Mouse (Mus musculus) layer of hippocampus, postnatal 25 days (tissue): ENCODE measurements around the gene Fstl5. TPM values are rescaled to one million over a fixed set of nuclear protein-coding genes. Genes with fewer than 3 reads are reported as not detected.
"Not testable (repeated sequence)": the region's sequence is repeated elsewhere in the genome, so short reads cannot be mapped to it uniquely, and the experiment has no call there.

Source experiments
- DNase-seq, 2 experiments: peaks; one replicate each; pipeline ENCODE4 v3.0.0; 2022; ENCODE audit warnings: mixed read lengths in 2 of 2, low spot score in 1 of 2; ENCODE audit errors: extremely low spot score in 1 of 2
- total RNA-seq, 2 experiments: library from RNA; stranded (reverse); gene quantifications; 2 replicates each; pipeline ENCODE4 v1.2.3; 2021

Gene Fstl5
- total RNA-seq, 2 experiments from 2014 or later: 24.0 to 25.6 TPM

DNA sequence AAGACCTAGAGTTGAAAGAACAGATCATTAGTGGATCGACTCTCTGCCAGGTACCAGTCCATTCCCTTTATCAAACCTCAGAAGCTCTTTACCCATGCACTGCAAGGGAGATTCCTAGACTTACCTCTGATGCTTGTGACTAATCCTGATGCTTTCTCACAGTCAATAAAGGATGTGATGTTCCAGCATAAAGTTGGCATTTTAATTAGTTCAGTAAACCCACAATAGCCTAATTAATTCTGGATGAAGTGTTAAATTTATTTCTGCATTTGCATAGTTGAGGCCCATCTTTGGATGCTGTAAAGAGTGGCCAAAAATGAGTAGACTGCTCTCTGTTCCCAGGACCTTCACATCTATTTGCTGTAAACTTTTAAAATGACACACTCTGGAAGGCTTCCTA, 394.1 kb downstream of the Fstl5 start:
- no peak for DNase-seq

DNA sequence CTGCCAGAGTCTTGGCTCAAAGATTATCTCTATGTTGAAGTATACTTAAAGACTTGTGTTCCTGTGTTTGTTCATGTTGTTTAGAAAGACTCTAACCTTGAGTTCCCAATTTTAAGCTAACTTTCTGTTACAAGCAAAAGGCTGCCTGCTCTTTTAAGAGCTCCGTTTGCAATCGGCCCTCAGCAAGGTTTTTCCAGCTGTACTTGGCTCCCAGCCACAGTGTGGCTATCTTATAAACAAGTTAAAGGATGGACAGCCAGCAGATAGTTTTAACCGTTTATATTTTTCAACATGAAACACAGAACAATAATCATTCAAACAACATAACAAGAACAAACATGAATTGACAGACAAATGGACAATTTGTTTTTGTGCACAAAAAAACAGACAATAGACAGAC, 433.8 kb downstream of the Fstl5 start:
- DNase-seq: not testable (repeated sequence)

DNA sequence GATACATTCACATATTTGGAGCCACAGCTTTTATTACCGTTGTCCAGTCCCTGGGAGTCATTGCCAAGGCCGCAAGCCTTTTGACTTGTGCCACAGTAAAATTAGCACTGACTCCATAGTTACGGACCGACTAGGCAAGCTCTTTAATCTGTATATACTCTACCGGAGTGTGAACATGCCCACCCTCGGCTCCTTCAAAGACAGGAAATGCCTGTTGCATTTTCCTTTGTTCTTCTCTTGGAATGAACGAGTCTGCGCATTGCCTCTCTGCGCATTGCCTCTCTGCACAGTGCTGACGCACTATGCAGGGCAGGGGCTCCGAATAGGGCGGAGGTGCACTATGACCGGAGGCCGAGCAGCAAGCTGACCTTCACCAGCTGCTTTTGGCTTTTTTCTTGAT, 434.7 kb downstream of the Fstl5 start:
- no peak for DNase-seq

DNA sequence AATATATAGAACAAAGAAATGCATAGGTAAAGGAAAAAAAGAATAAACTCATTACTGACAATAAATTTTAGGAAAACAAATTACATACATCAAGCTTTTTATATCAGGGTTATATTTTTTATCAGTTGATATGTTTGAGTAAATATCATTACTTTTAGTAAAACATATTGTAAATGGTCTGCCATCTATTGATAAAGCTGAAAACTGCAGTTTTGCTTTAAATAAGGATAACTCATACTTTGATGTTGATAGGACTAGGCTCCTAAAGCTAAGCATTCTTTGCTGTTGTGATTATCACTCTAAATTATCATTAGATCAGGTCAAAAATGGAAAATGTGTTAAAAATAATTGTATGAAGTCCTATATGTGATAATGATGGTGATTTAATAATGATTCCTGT, 493.3 kb downstream of the Fstl5 start:
- DNase-seq: no peak

DNA sequence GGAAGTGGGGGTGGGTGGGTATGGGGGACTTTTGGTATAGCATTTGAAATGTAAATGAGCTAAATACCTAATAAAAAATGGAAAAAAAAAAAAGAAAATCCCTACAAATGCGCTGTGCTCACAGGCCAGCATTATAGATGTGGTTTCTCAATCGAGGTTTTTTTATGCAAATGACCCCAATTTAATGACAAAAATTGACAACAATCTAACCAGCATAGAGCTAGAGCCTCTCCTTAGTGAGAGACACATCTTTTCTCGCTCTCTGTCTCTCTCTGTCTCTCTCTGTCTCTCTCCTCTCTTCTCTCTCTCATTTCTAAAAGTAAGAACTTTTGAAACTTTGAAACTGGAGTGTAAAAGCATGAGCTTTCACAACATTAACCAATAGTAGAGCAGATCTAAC, 498.4 kb downstream of the Fstl5 start:
- DNase-seq: no peak

DNA sequence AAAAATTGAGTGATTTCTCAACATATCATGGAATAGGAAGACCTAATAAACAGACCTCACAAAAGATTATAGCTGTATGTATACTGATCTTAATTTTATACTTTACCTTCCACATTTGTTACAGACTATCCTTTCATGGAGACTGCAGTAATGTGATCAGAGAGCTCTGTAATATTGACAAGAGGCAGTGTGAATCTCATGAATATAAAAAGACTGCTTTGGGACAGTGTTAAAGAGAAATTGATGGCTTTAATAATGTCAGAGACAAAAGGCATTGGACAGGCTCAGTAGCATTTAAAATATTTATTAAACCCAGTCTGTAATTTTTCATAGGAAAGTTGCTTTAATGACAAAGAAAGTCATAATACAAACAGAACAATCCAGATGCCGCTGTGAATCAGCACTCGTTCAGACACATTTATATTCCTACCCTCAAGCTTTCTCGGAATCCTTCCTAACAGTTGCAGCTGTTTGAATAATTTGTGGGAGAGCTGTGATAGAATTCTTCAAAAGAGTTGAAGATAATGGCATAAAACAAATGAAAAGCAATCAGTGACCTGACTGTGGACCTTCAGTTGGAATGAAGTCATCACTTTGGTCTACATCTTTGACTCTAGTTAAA, 499.0 kb downstream of the Fstl5 start:
- DNase-seq: no peak

DNA sequence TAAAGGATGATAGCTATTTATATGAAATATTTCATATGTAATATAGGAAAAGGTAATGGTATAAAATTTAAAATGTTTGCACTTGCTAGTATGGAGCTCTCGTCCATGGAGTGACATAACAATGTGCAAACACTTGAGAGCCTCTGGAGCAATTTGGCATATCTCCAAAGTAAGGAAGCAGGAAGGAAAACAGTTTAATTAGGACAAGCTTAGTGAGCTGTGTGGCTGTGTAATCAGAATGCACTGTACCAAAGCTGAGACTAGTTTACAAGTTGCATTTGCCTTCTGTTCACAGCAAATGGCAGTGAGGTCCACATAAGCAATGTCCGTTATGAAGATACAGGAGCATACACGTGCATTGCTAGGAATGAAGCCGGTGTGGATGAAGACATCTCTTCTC, 519.1 kb downstream of the Fstl5 start:
- DNase-seq: no peak

DNA sequence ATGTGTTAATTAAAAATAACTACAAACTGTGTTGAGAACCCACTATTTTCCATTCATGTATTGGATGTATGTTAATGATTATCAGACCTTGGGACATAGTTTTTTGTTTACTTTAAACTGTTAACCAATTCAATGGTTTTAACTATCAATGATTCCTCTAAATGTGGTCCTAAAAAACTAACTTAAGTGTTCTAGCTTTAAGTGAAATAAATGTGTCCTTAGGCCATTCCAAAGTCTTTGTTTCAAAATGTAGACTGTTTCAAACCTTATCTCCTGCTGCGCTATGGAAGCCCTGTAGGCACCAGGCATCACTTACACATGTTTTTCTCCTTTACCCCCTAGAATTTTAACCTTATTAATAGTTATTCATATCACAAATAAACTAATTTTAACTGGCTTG, 546.0 kb downstream of the Fstl5 start:
- DNase-seq: no peak

DNA sequence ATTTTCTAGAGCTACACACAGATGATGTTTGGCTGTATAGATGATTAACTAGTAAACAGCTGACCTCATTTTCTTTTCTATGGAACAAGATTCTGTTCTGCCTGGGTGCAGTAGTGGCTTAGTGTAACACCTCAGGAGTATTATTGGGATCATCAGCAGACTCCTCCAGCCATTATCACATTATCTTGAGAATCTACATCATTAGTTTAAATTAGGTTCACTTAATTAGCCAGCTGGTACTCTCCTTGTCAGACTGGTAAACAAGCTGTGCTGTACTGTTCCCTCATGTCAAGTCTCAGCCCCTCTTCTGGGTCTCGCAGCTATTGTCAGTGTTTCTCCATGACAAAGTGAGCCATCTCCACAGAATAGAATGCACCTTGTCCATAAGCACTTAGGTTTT, 580.2 kb downstream of the Fstl5 start:
- no peak for DNase-seq

DNA sequence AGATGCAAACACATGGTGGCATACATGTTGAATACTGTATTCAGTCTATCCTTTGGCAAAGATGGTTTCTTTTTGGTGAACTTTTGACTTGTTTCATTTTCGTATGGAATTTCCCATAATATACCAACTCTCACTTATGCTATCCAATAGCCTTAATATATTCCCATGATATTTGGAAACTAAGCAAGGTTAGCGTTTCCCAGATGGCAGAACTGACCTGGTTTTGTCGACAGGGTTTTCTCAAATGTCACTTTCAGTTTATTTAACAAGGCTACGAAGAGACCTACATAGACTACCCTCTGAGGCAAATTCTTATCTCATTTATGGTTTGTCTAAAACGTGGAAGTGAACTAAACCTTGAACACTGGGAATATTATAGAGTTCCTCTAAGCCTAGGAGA, 596.8 kb downstream of the Fstl5 start:
- DNase-seq: no peak

DNA sequence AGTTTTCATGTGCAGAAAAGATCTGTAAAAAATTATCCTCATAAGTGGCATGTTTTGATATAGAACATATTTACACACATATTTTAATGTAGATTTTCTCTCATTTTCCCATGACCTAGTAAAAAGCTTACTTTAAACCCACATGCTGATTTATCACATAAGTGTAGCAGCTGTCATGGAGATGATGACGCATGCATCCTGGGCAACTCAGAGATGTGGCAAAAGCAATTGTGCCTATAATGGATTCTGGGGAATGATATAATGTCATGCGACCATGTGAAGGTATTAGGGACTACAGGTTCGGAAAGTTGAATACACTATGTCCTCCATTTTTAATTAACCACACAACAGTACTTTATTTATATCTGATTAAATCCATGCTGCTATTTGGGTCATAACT, 601.9 kb downstream of the Fstl5 start:
- DNase-seq: no peak

DNA sequence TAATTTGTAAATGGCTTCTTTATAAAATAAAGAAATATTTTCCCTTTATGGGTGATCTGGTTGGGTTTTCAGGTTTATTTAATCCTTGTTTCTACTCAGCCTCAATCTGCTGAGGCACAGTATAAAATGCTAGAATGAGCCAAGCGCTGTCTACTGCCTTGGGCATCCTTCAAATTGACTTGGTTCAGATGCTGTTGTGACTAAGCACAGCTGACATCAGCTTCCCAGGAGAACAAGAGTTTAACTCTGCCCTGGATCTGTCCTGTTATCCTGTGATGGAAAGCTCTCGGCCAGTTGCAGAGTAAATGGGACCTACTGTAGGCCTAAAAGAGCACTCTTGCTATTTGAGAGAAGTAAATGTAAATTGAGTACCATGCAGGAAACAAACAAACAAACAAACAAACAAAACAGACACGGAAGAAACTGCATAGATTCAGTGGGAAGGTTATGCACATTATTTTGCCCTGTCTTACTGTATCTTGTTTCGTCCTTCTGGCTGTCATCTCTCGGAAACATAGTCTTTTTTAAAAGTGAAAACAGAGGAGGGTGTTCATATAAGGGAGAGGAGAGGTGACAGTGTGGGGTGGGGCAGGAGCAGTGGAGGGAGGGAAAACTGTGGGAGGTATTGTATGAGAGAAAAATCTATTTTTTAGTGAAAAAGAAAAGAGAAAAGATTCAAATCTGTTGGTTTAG, 605.9 kb downstream of the Fstl5 start:
- no peak for DNase-seq

DNA sequence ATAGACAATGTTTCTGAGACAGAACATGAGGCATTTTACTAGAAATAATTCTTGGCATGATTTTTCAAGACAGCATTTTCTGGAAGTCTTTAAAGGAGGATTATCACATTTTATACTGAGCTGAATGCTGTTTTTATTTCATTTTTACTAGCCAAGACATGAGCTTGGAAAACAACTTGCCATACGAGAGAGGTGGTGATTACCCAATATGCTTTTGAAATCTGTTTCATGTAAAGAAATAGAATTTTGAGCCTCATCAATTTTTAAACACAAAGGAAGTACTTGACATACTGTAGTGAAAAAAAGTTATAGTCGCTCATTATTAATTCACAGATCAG, 606.4 kb downstream of the Fstl5 start:
- DNase-seq: no peak

DNA sequence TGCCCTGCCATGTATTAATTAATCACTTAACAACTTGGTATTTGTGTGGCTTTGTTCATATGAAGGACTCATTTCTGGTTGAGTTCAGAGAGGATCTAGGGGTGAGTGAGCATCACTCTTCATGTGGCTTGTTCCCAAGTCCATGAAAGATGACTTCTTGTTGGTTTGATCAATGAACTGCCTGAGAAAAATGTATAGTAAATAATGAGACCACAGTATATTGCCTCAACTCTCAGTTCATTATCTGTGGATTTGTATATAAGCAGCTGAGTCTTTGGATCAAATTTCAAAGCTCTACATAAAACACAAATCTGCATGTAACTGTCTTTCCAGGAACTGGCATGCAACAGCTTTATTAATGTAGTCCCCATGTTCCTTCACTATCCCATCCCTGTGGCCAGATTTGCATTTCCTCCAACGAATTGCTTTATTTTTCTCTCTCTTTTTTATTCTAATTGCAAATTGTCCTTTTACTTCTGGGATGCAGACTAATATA, 623.1 kb downstream of the Fstl5 start:
- no peak for DNase-seq

DNA sequence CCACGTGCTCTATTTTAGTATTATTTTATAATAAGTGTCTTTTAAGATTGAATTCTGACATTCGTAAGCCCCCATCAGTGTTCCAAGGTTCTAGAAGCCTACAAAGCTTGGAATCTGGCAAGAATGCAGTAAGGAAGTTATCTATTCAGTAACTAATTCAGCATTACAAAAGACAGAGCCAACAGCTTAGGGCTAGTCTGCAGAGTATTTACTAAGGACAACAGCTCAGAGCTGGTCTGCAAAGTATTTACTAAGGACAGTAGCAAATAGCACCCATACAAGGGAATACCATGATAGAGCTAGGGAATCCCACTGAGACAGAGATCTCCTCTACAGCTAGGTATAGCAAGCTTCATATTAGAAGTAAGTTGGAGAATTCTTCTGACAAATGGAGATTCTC, 665.2 kb downstream of the Fstl5 start:
- DNase-seq: no peak

Other genes with a start within 250 kb of the Fstl5 start
- gene Golim4, start 117.3 kb upstream of the Fstl5 start, total RNA-seq: 10 to 100 TPM; 20.9 to 21.9 TPM